Mouse (Mus musculus) cerebral cortex, adult 2 months (tissue): Measurements from ENCODE around the gene Plagl1.

Experiments used
- WGBS: fragments of 180-500 bp; shearing (Covaris S2); methylation state at CpG from one replicate; pipeline ENCODE4 v1.1.7; 2018; 5-methylcytosine and 5-hydroxymethylcytosine counted together

Plagl1 gene

DNA sequence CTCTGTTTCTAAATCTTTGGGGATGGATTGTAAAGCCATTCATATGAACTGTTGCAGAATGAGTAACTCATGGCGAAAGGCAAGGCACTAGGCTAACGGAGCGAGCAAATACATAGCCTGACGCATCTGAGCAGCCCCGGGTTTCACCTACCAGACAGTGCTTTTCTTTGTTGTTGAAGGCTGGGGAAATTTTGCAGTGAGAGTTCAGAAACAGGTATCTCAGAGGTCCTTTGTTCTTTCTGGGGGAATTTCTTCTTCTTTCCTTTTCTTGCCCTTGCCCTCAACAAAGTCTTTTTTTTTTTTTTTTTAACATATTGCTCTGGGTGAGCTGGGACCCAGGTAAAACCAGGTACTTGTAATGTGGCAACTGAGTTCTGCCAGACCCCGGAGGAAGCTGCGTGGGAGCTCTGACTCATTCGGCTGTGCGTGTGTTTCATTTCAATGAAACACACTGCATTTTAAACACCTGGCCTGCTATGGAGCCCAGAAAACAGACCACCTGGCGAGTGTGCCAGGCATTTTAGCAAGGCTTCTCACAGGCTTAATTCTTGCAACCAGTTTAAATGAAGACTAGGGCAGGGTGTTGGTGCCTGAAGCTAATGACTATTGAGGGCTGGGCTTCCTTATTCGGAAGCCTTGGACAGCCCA is at the start of gene Plagl1:
TSS of gene Plagl1 (plus strand) at position 484 of the 648 bp plus-strand sequence.
- 55% methylated on average over 11 of the region's 11 CpGs for WGBS

DNA sequence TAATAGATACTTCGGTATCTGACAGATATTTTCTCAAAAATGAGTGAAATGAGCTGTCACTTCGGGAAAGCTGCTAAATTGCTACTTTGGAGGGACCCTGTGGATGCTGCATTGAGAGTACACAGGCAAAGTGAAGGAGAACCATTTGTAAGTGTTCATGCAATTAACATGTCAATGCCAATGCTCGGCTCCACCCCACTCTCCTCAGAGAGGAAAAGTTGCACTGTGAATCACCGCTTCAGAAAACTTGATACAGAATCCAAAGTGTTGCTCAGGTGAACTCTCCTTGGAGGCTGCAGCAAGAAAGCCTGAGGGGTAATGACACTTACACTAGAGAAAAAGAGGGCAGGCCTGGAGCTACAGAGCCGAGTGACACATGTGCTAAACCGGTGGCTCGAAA is 46.3 kb upstream of the Plagl1 start:
- WGBS, result 79% methylated on average over 7 of the region's 7 CpGs

DNA sequence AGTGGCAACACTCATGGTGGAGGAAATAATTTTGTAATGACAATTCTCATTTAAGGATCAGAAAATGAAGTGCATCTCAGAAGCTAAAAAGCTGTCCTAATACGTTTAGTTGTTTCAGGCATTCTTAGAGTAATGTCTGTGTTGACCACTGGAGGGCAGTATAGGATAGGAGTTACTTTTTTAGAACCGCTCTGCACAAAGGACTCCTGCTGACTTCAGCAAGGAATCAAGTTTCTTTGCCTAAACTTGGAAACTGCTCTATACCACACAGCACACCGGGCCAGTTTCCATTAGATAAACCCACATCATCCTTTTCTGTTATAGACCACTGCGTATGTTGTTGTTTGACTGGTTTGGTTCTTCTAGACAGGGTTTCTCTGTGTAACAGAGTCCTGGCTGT is 43.7 kb upstream of the Plagl1 start:
- WGBS, result 20% methylated on average over 4 of the region's 4 CpGs

GRCm38 (mm10) chr10:13018510-13018909 is 41.8 kb upstream of the Plagl1 start:
- WGBS, result 59% methylated on average over 7 of the region's 7 CpGs

- WGBS, result 81% methylated on average over 5 of the region's 5 CpGs
Observed at GRCm38 (mm10) chr10:13019026-13019425, 41.3 kb upstream of the Plagl1 start.

DNA sequence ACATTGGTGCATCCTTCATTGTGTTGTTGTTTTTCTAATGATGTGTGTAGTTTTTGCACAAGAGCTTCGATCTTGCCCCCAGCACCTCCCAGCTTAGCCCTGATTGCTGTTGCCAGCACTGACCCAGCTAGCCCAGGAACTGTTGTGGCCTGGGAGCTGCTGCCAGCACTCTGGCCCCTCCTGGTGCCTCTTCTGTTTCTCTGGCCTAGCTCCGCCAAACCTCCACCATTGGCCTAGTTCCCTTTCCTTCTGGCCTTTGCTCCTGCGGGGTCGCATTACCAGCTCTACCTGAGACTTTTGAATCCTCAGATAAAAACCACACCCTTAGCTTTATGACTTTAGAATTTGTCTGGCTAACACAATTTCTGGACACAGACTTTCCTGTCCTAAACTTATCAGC is 38.2 kb upstream of the Plagl1 start:
- 92% methylated on average over 4 of the region's 4 CpGs for WGBS

DNA sequence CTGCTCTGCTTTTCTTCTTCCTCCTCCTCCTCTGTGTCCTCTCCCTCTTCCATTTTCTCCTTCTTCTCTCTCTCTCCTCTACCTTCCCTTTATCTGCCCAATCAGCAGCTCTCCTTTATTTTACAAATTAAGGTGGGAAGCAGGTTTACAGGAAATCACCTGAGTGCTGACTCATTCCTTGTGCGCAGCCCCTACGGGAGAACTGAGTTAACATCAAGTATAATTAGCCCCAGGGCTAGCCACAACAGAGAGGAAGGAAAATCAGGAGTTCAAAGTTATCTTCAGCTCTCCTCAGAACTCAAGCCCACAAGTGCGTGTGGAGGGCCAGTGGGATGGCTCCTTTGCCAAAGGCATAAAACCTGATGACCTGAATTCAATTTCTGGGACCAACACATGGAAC is 36.3 kb upstream of the Plagl1 start:
- 62% methylated on average over 3 of the region's 3 CpGs for WGBS

DNA sequence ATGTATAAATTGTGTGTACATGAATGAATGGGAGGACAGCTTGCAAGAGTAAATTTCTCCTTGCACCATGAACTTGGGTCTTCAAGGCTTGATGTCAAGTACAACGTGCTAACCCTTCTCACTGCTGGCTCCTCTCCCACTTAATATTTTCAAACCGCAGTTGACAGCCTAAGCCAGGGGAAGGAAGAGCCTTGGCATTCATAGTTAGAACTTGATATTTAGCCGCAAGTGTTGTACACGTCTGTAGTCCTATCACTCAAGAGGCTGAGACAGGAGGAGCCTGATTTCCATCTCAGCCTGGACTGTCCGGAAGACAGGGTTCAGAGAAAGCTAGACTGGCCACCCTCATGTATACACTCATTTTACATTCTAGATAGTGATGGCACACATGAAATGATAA is 32.6 kb upstream of the Plagl1 start:
- 94% methylated on average over 5 of the region's 5 CpGs for WGBS

DNA sequence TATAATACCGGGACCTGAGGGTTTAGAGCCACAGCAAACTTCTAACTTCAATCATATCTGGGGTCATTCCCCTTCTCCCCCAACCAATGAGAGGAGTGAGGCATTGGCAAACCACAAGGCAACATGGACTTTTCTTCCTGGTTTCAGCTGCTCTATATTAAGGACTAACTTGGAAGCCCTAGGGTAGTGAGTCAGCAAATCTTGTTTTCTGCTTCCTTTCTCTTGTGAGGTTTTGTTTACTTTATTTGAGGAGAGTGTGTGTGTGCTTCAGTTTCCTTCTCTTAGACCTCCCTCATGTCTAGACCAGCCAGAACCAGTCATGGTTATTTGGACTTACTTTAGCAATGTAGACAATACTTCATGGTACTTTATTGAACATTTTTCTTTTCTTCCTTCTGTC is 32.1 kb upstream of the Plagl1 start:
- 95% methylated on average over 1 of the region's 1 CpGs for WGBS

DNA sequence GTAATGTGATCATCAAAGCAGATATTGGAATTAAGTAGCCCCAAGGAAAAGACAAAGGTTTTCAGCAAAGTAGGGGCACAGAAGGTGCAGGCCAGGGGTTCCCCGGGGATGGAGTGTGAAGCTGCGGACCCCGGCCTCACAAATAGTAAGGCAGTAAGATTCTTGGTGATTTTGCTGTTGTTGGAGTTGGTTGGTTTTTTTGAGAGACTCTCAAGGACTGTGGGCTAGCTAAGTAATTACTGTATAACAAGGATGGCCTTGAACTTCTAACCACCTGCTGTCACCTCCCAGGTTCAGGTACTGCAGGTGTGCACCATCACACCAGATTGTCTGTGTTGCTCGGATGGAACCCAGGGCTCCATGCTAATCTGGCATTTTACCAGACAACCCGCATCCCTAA is 30.9 kb upstream of the Plagl1 start:
- WGBS, result 92% methylated on average over 5 of the region's 5 CpGs

GRCm38 (mm10) chr10:13035270-13035669 is 25.0 kb upstream of the Plagl1 start:
- 90% methylated on average over 3 of the region's 3 CpGs for WGBS

GRCm38 (mm10) chr10:13039637-13040174 is 20.6 kb upstream of the Plagl1 start:
- 88% methylated on average over 5 of the region's 5 CpGs for WGBS

- WGBS, result 43% methylated on average over 11 of the region's 11 CpGs
Observed at GRCm38 (mm10) chr10:13044659-13045058, 15.6 kb upstream of the Plagl1 start.

DNA sequence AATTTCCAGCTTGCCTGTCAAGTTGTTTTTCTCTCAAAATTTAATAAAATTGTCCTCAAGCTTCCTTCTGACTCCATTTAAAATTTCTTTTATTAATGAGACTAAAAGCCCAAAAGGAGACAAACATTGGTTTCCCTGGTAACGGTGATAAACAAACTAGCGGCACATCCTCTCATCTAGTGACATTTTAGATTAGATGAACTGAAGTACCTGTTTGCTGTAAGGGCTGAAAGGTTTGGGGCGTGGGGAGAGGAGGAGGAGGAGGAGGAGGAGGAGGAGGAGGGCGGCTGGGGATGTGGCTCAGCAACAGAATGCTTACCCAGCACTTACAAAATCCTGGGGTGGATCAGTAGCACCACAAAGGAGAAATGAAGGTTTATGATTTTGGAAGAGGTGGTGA is 12.5 kb upstream of the Plagl1 start:
- WGBS, result 58% methylated on average over 4 of the region's 4 CpGs

GRCm38 (mm10) chr10:13056863-13057381 is 3.4 kb upstream of the Plagl1 start:
- WGBS, result 87% methylated on average over 6 of the region's 6 CpGs

GRCm38 (mm10) chr10:13060821-13061671 is 742 bp downstream of the Plagl1 start:
- WGBS, result 12% methylated on average over 46 of the region's 46 CpGs

GRCm38 (mm10) chr10:13062373-13062772 is 2.1 kb downstream of the Plagl1 start:
- WGBS, result 55% methylated on average over 8 of the region's 8 CpGs

DNA sequence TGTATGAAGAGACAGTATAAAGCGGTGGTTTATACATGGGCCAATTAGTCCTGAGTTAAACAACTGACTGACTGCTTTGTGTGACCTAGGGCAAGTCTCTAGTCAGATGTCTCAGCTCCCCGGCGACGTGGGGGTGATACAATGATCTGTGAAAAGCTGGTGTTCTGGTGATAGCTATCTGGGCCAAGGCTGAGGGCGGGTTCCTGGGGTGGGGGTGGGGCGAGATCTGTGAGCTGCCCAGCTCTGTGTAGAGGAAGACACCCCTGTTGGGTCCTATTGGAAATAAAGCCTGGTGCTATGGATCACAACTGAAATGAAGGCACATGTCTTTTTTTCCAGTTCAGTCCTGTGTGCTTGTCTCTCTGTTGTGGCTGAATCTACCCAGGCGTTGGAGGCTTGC is 3.2 kb downstream of the Plagl1 start:
- 56% methylated on average over 7 of the region's 7 CpGs for WGBS

DNA sequence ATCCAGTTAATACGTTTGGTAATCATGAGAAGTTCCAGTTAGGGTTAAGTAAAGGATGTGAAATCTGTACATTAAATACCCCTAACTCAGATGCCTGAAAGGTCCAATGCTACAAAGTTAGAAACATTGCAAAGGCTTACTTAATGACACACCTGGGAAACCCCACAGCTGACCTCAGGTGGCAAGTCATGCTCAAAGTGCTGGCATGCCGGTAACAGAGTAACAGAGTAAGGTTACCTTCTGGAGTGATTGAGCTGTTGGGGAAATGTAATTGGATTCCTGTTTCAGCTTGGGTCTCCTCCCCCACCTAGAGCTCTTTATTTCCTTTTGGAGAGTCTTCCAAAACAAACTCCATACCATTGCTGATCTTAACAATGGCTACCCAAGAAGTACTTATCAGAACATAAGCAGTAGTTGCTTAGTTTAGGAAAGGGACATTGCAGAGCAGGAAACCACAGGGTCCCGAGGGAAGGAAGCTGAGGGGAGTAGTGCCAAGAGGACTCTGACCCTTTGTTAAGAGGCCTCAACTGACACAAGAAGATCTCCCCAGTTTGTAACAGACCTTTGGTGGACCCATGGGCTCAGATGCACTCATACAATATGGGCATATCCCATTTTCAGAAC is 4.9 kb downstream of the Plagl1 start:
- whole genome bisulfite sequencing, result 81% methylated on average over 3 of the region's 3 CpGs

DNA sequence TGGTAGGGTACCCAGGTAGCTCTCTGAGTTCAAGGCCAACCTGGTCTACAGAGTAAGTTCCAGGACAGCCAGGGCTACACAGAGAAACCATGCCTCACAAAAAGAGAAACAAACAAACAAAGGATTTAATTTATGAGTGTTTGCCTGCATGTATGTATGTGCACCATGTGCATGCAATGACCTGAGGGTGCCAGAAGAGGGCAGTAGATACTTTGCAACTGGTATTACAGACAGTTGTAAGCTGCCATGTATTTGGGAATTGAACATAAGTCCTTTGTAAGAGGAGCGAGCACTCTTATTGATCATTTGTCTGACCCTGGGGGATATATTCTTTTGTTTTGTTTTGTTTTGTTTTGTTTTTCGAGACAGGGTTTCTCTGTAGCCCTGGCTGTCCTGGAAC is 10.7 kb downstream of the Plagl1 start:
- WGBS, result 95% methylated on average over 2 of the region's 2 CpGs

DNA sequence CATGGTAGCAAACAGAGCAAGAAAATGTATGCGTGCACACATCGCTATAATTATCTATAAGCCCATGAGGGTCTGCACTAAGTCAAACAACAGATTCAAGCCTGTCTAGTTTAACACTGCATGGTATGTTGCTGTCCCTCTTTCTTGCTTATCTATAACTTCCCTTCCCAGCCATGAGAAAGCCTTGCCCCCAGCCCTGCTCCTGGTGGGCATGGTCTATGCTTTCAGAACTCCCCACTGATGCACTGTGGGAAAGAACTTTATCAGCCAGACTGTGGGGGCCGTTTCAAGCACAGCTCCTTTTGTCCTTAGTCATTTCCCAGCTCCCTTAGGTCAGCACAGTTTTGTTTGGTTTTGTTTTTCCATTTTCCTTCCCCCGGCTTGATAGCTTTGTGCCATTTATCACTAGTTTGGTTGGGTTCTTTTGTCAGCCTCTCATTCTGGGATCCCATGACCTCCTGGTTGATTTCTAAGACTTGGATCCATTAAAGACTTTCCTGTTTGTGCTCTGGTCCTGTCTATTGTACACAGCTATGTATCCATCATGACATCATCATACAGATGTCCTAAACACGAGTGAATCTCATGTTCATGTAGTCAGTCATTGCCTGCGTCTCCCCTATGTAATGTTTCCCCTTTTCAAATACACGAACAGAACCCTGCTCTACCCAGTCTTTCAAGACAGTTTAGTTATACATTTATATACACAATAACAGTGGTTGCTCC is 16.7 kb downstream of the Plagl1 start:
- 79% methylated on average over 7 of the region's 7 CpGs for WGBS

DNA sequence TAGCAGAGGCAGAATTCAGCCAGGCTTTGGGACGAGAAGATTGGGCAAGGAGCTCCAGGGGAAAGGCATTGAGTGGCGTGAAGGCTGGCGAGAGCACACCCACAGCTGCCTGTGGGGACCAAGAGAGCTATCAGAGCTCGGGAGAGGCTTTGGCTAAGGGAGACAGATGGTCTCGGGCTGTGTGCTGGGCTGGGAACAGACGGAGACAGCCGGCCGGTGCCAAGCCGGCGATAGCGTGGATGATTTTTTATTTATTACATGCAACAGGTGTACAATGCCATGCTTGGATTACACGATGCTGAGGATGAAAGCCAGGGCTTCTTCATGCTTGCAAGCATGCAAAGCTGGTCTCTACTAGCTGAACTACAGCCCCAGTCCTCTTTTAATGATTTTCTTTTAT is 22.2 kb downstream of the Plagl1 start:
- WGBS, result 59% methylated on average over 12 of the region's 12 CpGs
